Mouse (Mus musculus): ENCODE results near the gene Srpk2.

- TF ChIP-seq GATA1 (IDR thresholded peaks at IDR 0.05; ENCODE audit: low read length) (no peak), TAL1 (IDR thresholded peaks at IDR 0.05; ENCODE audit: low read length) (no peak)
These were observed 162.8 kb downstream of the Srpk2 start for GRCm38 (mm10) chr5:23521645-23522044.
